Mouse (Mus musculus): Measurements from ENCODE around the gene Ache.
"Not testable (repeated sequence)": the region's sequence is repeated elsewhere in the genome, so short reads cannot be mapped to it uniquely, and the experiment has no call there.

Ache gene

GRCm38 (mm10) chr5:137287032-137287952, at the start of gene Ache:
TSS of gene Ache (plus strand) at chr5:137287519.
- DNase-seq (ENCODE audit: low read depth, low spot score), result peak; percentile 95

GRCm38 (mm10) chr5:137263897-137264720, 23.2 kb upstream of the Ache start:
- DNase-seq (ENCODE audit: low read depth, low spot score), result no peak

DNA sequence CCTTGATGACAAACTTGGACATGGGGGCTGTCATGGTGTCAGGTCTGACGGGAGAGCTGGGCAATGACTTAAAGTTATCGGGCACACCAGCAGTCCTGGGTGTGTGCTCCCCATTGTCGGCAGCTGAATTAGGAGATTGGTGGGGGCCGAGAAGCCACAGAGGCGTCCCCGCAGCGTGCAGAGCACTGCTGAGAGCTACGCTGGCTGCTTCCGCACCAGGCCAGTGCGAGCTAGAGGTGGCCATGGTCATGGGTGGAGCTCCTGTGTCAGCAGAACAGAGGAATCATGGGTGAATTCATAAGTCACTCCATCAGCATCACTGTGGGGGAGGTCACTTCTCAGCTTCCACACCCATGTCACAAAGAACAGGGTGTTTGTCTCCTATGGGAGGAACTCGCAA, 22.5 kb upstream of the Ache start:
- DNase-seq (ENCODE audit: low read depth, low spot score), result no peak

DNA sequence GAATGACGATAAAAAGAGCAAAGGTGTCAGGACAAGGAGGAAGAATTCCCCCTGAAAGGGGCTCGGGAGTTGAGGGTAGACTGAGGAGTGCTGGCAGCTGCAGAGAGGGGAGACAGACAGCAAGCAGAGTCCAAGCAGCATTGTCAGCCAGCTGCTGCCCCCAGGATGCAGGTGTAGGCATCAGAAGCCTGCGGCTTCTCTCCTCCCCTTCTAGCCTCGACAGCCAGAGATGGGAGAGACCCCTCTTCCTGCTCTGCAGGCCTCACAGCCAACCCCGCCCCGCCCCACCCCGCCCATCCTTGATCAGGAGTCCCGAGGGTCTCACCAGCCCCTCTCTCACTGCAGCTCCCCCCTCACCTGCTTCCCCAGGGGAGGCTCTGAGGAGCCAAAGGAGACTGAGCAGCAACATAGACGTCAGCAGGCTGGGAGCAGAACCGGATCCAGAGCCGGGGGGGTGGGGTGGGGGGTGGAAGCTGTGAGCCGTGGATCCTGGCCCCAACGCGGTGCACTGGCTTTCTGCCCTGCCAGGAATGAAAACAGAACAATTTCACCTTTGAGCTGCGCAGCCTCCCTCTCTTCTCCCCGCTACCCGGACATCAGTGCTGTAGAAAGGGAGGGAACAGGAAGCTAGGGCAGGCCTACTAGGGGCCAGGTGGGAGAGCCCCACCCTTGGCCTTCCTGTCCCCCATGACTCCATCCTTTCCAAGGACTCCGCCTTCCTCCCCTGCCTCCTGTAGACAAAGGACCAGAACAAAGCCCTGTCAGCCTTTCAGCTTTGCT, 19.0 kb upstream of the Ache start:
- no peak for DNase-seq (ENCODE audit: low read depth, low spot score)

DNA sequence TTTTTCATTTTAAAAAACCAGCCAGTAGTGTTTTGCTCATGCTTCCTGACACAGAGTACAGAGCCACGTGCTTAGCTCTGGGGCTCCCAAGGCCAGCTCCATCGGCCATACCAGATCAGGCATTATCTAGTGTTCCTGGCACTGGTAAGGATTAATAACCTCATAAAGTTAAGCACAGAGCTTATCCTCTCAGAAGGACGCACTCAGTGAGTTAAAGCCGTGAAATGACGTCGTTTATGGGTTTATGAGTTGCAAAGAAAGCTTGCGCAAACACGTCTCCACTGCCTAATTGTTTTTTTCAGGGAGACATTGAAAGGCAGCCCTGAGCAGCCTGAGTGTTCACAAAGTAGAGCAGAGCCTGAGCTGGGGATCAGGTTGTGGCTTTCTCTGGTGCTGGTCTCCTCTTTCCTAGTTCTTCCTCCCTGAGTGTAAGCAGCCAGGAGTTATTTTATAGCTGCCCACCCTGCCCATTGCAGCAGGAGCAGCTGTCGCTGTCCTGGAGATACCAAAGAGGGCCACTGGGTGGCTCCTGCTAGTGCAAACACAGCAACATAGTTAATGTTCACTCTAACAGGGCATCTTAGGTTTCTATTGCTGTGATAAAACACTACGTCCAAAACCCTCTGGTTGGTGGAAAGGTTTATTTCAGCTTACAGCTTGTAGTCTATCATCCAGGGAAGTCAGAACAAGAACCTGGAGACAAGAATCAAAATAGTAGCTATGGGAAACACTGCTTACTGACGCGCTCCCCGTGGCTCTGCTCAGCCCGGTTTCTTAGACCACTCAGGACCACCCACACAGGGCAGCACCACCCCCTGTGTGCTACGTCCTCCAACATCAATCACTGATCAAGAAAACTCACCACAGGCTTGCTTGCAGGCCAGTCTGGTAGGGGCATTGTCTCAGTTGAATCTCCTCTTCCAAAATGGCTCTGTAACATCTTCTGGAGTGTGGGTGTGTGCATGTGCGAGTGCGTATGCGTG, 9.7 kb upstream of the Ache start:
- peak; percentile 63 for DNase-seq (ENCODE audit: low read depth, low spot score)

- not testable (repeated sequence) for DNase-seq (ENCODE audit: low read depth, low spot score)
These were observed 2.9 kb upstream of the Ache start for GRCm38 (mm10) chr5:137284411-137284810.

DNA sequence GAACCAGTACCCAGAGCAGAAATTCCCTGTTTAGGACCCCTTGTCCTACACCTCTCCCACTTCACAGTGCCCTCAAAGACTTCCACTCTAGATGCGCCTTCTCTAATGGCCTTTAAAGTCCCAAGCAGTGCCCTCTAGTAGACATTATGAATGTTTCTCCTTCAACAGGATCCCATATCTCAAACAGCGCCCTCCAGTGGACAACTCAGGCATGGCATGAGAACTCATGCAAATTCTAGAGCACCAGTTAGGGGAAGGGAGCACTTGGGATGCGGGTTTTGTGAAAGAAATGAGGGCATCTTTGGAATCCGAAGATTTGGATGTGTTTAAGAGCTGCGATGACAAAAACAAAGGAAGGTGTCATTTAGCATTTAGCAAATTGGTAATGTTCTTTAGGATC, 2.3 kb upstream of the Ache start:
- peak; percentile 62 for DNase-seq (ENCODE audit: low read depth, low spot score)

DNA sequence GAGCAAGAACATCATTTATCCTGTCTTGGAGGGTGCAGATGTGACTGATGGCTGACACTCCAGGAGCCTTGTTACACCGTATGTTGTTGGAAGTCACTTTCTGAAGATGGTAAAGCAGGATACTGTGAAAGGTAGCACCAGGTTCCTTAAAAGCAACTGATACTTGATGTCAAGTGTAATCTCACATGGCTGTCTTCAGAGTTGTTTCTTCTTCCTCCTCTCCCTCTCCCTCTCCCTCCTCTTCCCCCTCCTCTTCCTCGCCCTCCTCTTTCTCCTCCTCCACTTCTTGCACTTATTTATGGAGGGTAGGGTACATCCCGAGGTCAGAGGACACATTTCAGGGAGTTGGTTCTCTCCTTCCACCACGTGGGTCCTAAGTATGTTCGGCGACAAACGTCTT, 1.3 kb upstream of the Ache start:
- no peak for DNase-seq (ENCODE audit: low read depth, low spot score)

- peak; percentile 98 for DNase-seq (ENCODE audit: low read depth, low spot score)
These were observed 676 bp upstream of the Ache start for GRCm38 (mm10) chr5:137286655-137287031.

DNA sequence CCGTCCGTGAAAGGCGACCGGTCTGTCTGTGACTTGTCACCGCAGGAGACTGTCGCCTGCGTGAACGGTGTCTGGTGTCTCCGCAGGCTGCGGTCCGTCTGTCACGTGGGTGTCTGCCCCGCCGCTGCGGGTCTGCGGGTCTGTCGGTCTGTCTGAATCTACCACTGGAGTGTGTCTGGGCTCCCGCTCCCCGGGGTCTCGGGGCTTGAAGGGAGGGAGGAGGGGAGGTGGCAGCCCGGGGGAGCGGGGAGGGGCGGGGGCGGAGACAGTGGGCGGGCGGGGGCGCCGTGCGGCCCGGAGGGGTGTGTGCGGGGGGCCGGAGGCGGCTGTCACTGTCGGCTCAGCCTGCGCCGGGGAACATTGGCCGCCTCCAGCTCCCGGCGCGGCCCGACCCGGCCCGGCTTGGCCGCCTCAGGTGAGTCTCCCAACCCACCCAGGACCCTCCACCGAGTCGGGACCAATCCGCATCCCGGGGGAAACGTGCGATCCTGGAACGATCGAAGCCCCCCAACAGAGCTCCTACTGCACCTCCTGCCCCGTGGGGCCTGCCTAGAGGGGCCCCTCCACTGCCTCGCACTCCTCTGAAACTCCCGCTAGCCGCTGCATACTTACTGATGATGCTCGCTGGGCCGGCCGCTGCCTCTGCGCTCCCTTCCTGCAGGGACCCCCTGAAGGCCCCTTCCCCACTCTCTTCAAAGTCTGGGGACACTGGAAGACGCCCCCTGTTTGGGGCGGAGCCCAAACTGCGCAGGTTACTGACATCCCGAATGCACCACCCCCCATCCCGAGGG, 829 bp downstream of the Ache start:
- DNase-seq (ENCODE audit: low read depth, low spot score), result peak; percentile 78

DNA sequence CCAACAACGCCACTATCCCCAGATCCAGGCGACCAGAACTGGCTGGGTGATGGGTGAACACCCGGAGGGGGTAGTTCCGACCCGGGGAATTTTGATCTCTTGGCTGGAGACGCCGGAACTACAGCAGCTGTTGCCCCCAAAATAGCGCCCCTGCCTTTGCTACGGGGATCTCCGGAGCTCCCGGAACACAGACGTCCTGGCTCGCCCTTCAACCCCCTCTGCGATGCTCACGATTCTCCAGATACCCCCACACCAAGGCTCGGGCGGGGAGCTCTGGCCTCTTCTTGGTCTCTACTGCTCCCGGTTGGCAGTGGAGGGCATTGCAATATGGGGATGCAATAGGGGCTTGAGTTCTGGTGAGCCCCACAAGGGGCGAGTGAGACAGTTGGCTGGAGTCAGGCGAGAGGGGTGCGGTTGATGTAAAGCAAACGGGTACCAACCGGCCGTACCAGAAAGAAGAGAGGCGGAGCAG, 1.7 kb downstream of the Ache start:
- DNase-seq (ENCODE audit: low read depth, low spot score), result peak; percentile 84

GRCm38 (mm10) chr5:137289591-137290365, 2.5 kb downstream of the Ache start:
- DNase-seq (ENCODE audit: low read depth, low spot score), result peak; percentile 33

GRCm38 (mm10) chr5:137290677-137291076, 3.4 kb downstream of the Ache start:
- peak; percentile 65 for DNase-seq (ENCODE audit: low read depth, low spot score)

- no peak for DNase-seq (ENCODE audit: low read depth, low spot score)
These were observed 4.1 kb downstream of the Ache start for GRCm38 (mm10) chr5:137291381-137291926.

DNA sequence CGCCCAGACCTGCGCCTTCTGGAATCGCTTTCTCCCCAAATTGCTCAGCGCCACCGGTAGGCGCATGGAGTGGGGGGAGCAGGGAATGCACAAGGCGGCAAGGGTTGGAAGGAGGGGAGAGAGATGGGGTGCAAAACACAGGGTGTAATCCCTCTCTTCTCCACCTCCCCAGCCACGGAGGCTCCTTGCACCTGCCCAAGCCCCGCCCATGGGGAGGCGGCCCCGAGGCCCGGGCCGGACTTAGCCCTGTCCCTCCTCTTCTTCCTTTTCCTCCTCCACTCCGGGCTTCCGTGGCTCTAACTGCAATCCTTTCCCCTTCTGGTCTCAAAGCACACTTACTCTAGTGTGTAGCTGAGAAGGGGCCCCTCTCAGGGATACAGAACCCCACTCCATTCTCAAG, 6.0 kb downstream of the Ache start:
- peak; percentile 91 for DNase-seq (ENCODE audit: low read depth, low spot score)

GRCm38 (mm10) chr5:137293839-137294743, 6.8 kb downstream of the Ache start, which contains the start of gene Ufsp1:
TSS of gene Ufsp1 (plus strand) at chr5:137294629.
- DNase-seq (ENCODE audit: low read depth, low spot score), result peak; percentile 98

- no peak for DNase-seq (ENCODE audit: low read depth, low spot score)
These were observed 7.4 kb downstream of the Ache start for GRCm38 (mm10) chr5:137294744-137295093.
